In the genomic region with DNA sequence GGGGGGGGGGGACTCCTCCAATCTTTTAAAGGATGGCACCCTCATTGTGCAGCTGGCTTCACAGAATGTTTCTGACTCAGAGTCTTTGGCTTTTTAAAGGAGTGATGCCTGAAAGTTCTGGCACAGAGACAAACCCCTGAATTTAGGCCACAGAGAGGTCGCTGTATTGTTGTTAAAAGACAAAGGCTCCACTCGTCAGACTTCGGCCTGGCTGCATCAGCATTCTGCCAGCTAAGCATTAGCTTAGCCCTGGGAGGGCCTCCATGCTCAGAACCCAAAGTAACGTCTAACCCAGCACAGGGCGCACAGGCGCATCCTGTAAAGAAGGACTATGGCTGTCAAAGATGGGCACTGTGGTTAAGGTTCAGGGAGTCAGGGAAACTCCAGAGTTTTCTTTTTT, we compare ENCODE assay signal across 15 mouse cellular contexts.
DNase-seq lines count a peak whose midpoint lies in the region; ATAC-seq lines count a peak whose summit lies in the region.
"Had no signal": no experiment of that assay in that cellular context is flagged by ENCODE, and none has a peak within 500 bp of the region (broad histone marks: within the 10 kb centered on the region; RNA-seq: fewer than 3 reads in every experiment).

No protein-coding gene starts in this region.

- H3K9ac ChIP-seq in midbrain, embryonic 15.5 days: no peak overlapping the region
- no peak overlapping the region for H3K9ac ChIP-seq in forebrain, embryonic 15.5 days (replicated peaks)
- H3K9ac ChIP-seq: embryonic facial prominence, embryonic 12.5 days; limb, embryonic 13.5 days had no signal

- H3K27ac ChIP-seq in heart, embryonic 10.5 days: 0 out of 2 replicates have a peak overlapping the region, but pooled peaks have one; percentile 32
- peak overlapping the region; percentile 39 for H3K27ac ChIP-seq in midbrain, embryonic 10.5 days (replicated peaks)
- no peak overlapping the region for H3K27ac ChIP-seq in midbrain, embryonic 15.5 days
- peak overlapping the region; percentile 59; the same call in 1 of the 2 replicates for H3K27ac ChIP-seq in forebrain, embryonic 15.5 days (replicated peaks)
- H3K27ac ChIP-seq: embryonic facial prominence, embryonic 12.5 days; limb, embryonic 13.5 days had no signal

- H3K9me3 ChIP-seq in heart, embryonic 10.5 days: no peaks in the 10 kb centered on the region
- H3K9me3 ChIP-seq in midbrain, embryonic 10.5 days (replicated peaks): no peaks in the 10 kb centered on the region
- H3K9me3 ChIP-seq in midbrain, embryonic 15.5 days: no peaks in the 10 kb centered on the region
- H3K9me3 ChIP-seq in forebrain, embryonic 15.5 days: no peaks in the 10 kb centered on the region
- H3K9me3 ChIP-seq: embryonic facial prominence, embryonic 12.5 days; G1E; limb, embryonic 13.5 days had no signal

- H3K4me3 ChIP-seq in heart, embryonic 10.5 days: no peak overlapping the region
- H3K4me3 ChIP-seq in midbrain, embryonic 10.5 days: no peak overlapping the region
- H3K4me3 ChIP-seq in midbrain, embryonic 15.5 days: no peak overlapping the region
- H3K4me3 ChIP-seq in forebrain, embryonic 15.5 days: no peak overlapping the region
- H3K4me3 ChIP-seq: embryonic facial prominence, embryonic 12.5 days; limb, embryonic 13.5 days had no signal

- DNase-seq in heart, embryonic 10.5 days (ENCODE audit: low spot score): no peak
- DNase-seq in heart, postnatal 36 days: no peak
- DNase-seq in midbrain, embryonic 10.5 days (ENCODE audit: low spot score): peak; percentile 30
- peak; percentile 86 for DNase-seq in retina, postnatal 1 day
- no peak for DNase-seq in thymus, postnatal 14 days
- DNase-seq in right cerebral cortex, postnatal 14 days: no peak
- DNase-seq: B cell, adult 2 months; cerebellum, adult 8-10 months; gastrocnemius, postnatal 36 days; lung, postnatal 4 days had no signal

- intact Hi-C loops in heart, postnatal 36 days (cut with DNase I): no loop called here

- no peaks in the 10 kb centered on the region for H3K36me3 ChIP-seq in heart, embryonic 10.5 days
- H3K36me3 ChIP-seq in midbrain, embryonic 10.5 days: no peaks in the 10 kb centered on the region
- no peaks in the 10 kb centered on the region for H3K36me3 ChIP-seq in midbrain, embryonic 15.5 days (replicated peaks)
- no peaks in the 10 kb centered on the region for H3K36me3 ChIP-seq in forebrain, embryonic 15.5 days
- H3K36me3 ChIP-seq: embryonic facial prominence, embryonic 12.5 days; limb, embryonic 13.5 days had no signal

- ATAC-seq in midbrain, embryonic 15.5 days (replicated peaks): no peak
- ATAC-seq in forebrain, embryonic 15.5 days (replicated peaks): no peak

- no peaks in the 10 kb centered on the region for H3K27me3 ChIP-seq in heart, embryonic 10.5 days (ENCODE audit: insufficient read depth, poor library complexity, severe bottlenecking)
- H3K27me3 ChIP-seq in midbrain, embryonic 10.5 days (ENCODE audit: low read depth, poor library complexity, severe bottlenecking): no peaks in the 10 kb centered on the region
- no peaks in the 10 kb centered on the region for H3K27me3 ChIP-seq in midbrain, embryonic 15.5 days (replicated peaks)
- H3K27me3 ChIP-seq in forebrain, embryonic 15.5 days: no peaks in the 10 kb centered on the region
- H3K27me3 ChIP-seq: embryonic facial prominence, embryonic 12.5 days; limb, embryonic 13.5 days had no signal

- H3K4me1 ChIP-seq in heart, embryonic 10.5 days: peaks cover 63% of the 10 kb centered on the region
- H3K4me1 ChIP-seq in midbrain, embryonic 10.5 days: peaks cover 38% of the 10 kb centered on the region
- H3K4me1 ChIP-seq in midbrain, embryonic 15.5 days: peaks cover 26% of the 10 kb centered on the region
- peaks cover 54% of the 10 kb centered on the region for H3K4me1 ChIP-seq in forebrain, embryonic 15.5 days

- WGBS in heart, embryonic 10.5 days: 54% methylated on average over 6 of the region's 6 CpGs
- 21% methylated on average over 6 of the region's 6 CpGs for WGBS in midbrain, embryonic 10.5 days
- 18% methylated on average over 6 of the region's 6 CpGs for WGBS in midbrain, embryonic 15.5 days
- 16% methylated on average over 6 of the region's 6 CpGs for WGBS in forebrain, embryonic 15.5 days

- H3K4me2 ChIP-seq in midbrain, embryonic 15.5 days: no peak overlapping the region
- H3K4me2 ChIP-seq in forebrain, embryonic 15.5 days (replicated peaks): no peak overlapping the region
- H3K4me2 ChIP-seq: embryonic facial prominence, embryonic 12.5 days; limb, embryonic 13.5 days had no signal

Comparison
In these comparisons a context has a peak if more than half of its experiments do, and no peak if none do; other contexts are left out.
1. DNase-seq: peak in midbrain, embryonic 10.5 days (single experiment) and retina, postnatal 1 day (single experiment); none in heart, embryonic 10.5 days (single experiment), heart, postnatal 36 days (0 of 2), thymus, postnatal 14 days (single experiment) and right cerebral cortex, postnatal 14 days (single experiment).